Mouse (Mus musculus) heart, postnatal 25 days (tissue): ENCODE results near the gene Rasgrp2. TPM values are rescaled to one million over a fixed set of nuclear protein-coding genes. Genes with fewer than 3 reads are reported as not detected.

Experiments
- DNase-seq: peaks from one replicate; pipeline ENCODE4 v3.0.0; 2022; ENCODE audit warnings: low spot score
- intact Hi-C: fragments of 180-260 bp; cut with DNase I; formaldehyde crosslinking; loops from one replicate; pipeline ENCODE4 v1.15.1; 2025
- total RNA-seq, 2 experiments: library from RNA; stranded (reverse); gene quantifications; 2 replicates each; pipeline ENCODE4 v1.2.3; 2021

Gene Rasgrp2
- total RNA-seq, 2 experiments from 2014 or later = 43.2 to 55.2 TPM

DNA sequence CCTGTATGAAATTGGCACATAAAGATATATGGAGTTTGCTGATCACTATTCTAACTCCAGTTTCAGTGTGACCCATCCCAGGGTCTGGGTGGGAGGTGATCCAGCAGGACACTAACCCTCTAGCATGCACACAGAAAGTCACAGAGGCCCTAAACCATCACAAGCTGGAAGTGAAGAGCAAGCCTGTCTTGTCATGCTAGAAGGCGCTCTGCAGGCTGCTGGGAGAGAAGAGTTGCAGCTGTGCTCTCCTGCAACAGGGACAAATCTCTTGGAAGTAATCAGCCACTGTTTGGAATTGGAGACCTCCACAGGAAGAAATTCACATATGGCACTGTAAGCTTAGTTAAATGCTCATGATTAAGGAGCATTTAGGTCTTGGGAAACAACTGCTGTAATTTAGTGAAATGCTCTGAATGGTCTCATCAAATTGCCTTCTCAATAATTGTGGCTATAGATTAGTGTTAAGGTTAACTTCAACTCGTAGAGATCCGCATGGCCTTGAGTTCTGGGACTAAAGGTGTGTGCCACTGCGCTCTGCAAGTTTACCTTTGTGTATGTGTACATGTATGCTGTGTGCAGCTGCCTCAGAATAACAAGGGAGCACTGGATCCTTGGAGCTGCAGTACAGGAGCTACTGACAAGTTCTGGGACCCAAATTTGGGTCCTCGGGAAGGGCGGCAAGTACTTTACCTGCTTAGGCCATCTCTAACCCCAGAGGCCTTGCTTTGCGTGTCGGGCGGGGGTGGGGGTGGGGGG lies 18.6 kb upstream of the Rasgrp2 start:
- no peak for DNase-seq
- intact Hi-C loops = no loop called here

GRCm38 (mm10) chr19:6381238-6381637 lies 17.9 kb upstream of the Rasgrp2 start:
- no peak for DNase-seq
- intact Hi-C loops = no loop called here

GRCm38 (mm10) chr19:6382323-6382924 lies 16.7 kb upstream of the Rasgrp2 start:
- DNase-seq = no peak
- intact Hi-C loops = no loop called here

GRCm38 (mm10) chr19:6383470-6383869 lies 15.7 kb upstream of the Rasgrp2 start:
- no peak for DNase-seq
- intact Hi-C loops = no loop called here

DNA sequence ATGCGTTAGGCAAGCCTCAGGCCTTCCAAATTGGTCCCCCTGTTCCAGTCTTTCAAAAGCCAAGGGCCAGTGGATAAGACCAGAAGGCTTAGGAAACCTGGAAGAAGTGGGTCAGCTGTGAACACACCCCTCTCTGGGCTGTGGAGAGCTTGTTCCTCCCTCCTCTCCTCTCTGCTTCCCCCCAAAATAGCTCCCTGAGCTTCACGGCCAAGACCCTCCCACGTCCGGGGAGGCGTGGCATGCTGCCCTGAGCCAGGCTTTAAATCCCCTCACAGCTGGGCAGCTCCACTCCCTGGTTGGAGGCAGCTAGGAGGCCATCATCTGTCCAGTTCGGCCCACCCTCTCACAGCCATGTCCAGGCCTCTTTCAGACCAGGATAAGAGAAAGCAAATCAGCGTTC lies 15.0 kb upstream of the Rasgrp2 start, which contains the start of gene Pygm:
TSS of gene Pygm (plus strand) at position 272 of the 400 bp plus-strand sequence.
- intact Hi-C loops = no loop called here
- DNase-seq = peak; percentile 86

- intact Hi-C loops = no loop called here
- no peak for DNase-seq
Measured at GRCm38 (mm10) chr19:6384954-6385353, 14.2 kb upstream of the Rasgrp2 start.

- no peak for DNase-seq
Measured at GRCm38 (mm10) chr19:6385419-6385818, 13.7 kb upstream of the Rasgrp2 start.

DNA sequence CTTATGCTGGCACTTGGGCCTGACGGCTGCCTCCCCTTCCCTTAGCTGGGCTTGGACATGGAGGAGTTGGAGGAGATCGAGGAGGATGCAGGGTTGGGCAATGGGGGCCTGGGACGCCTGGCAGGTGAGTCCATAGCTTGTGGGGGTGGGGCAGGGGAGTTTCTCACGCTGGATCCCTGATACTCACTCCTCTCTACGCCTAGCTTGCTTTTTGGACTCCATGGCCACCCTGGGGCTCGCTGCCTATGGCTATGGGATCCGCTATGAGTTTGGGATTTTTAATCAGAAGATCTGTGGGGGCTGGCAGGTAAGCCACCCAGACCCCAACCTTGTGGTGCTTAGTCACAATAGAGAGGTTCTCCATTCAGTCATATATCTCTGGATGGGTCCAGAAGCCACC lies 13.3 kb upstream of the Rasgrp2 start:
- DNase-seq = no peak
- intact Hi-C loops = no loop called here

More at GRCm38 (mm10) chr19:6385419-6385818, 13.7 kb upstream of the Rasgrp2 start:
- intact Hi-C loops = no loop called here

DNA sequence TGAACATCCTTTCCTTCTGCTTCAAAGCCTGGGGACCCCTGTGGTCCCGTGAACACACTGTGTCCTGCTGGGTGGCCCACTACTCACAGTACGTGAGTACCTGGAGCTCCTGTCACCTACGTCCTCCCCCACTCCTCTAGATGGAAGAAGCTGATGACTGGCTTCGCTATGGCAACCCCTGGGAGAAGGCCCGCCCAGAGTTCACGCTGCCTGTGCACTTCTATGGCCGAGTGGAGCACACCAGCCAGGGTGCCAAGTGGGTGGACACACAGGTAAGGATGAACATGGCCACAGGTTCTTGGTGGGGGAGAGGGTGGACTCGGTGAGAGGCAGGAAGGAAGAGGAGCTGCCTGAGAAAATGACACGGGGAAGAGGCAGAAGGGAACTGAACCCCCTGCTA lies 12.9 kb upstream of the Rasgrp2 start:
- intact Hi-C loops = no loop called here
- DNase-seq = no peak

GRCm38 (mm10) chr19:6388006-6388405 lies 11.1 kb upstream of the Rasgrp2 start:
- DNase-seq = no peak
- intact Hi-C loops = no loop called here

DNA sequence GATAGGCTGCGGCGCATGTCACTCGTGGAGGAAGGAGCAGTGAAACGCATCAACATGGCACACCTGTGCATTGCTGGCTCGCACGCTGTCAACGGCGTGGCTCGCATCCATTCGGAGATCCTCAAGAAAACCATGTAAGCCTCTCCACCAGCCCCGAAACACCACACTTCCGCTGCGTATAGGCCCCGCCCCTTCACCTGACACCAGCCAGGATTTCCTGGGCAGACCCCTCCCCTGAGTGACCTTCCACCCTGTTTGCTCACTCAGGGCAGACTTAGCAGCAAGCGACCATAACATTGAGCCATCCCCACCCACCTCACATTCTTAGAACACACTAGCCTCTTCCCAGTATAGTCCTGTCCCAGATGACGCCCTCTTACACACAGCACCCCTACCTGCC lies 9.3 kb upstream of the Rasgrp2 start:
- DNase-seq = no peak
- intact Hi-C loops = no loop called here

GRCm38 (mm10) chr19:6390251-6390650 lies 8.9 kb upstream of the Rasgrp2 start:
- DNase-seq = no peak
- intact Hi-C loops = no loop called here

- DNase-seq = no peak
- intact Hi-C loops = no loop called here
Measured at GRCm38 (mm10) chr19:6392743-6393393, 6.3 kb upstream of the Rasgrp2 start.

GRCm38 (mm10) chr19:6393637-6394036 lies 5.5 kb upstream of the Rasgrp2 start:
- DNase-seq = no peak

DNA sequence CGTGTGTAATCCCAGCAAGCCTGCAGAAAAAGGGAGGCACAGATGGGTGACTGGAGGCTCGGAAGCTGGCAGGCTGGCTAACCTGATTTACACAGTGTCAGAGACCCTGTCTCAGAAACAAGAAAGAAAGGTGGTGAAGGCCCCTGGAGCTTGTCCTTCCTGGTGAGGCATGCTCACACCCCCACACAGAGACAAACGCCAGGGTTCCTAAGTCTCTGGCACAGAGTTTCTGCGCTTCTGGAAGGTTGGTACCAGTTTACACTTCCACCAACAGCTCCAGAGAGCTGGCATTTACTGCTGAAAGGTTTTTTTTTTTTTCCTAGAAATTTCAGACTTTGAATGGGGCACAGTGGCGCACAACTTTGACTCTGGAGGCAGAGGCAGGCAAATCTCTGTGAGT lies 2.9 kb upstream of the Rasgrp2 start:
- no peak for DNase-seq
- intact Hi-C loops = loop anchor here (2.0 kb wide), 1 partner anchor 21 kb away; no protein-coding TSS in a partner anchor

More at GRCm38 (mm10) chr19:6393637-6394036, 5.5 kb upstream of the Rasgrp2 start:
- intact Hi-C loops = no loop called here

- DNase-seq = no peak
- intact Hi-C loops = loop anchor here (2.0 kb wide), 1 partner anchor 23 kb away; no protein-coding TSS in a partner anchor
Measured at GRCm38 (mm10) chr19:6397582-6398249, 1.4 kb upstream of the Rasgrp2 start.

DNA sequence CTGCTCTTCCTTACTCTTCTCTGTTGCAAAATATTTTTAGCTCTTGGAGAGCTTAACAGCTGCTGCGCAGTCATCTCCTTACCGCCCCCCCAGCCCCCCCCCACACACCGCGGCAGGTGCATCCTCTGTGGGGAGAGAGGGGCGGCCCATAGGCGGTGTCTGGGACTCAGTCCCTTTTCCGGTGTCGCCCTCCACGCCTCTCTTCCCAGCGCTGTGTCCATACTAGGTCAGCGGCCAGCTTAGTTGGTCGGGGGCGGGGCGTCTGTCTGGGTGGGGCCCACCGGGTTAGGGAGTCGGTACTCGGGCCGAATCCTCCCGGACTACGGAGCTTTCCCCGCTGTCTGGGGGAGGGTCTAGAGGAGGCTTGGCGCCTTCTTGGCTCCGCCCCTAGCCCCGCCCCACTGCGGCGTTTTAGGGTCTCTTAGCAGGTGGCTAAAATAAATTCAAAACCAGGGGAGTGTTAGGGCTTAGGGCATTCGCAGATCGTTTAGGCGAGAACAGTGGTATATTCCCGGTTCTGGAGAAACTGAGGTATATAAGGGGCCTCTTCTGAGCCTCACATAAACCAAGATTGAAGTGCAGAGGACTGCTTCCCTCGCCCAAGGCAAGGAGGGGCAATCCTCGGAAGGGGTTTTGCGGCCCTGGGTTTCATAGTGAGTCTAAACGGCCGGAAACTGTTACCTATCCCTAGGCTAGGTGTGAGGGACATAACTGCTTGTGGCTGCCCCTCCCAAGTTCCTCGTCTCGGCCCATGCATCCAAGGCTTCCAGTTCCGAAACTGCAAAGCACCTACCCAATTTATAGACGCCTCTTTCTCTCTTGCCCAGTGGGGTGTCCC lies 474 bp upstream of the Rasgrp2 start:
- DNase-seq = peak; percentile 79
- intact Hi-C loops = no loop called here

DNA sequence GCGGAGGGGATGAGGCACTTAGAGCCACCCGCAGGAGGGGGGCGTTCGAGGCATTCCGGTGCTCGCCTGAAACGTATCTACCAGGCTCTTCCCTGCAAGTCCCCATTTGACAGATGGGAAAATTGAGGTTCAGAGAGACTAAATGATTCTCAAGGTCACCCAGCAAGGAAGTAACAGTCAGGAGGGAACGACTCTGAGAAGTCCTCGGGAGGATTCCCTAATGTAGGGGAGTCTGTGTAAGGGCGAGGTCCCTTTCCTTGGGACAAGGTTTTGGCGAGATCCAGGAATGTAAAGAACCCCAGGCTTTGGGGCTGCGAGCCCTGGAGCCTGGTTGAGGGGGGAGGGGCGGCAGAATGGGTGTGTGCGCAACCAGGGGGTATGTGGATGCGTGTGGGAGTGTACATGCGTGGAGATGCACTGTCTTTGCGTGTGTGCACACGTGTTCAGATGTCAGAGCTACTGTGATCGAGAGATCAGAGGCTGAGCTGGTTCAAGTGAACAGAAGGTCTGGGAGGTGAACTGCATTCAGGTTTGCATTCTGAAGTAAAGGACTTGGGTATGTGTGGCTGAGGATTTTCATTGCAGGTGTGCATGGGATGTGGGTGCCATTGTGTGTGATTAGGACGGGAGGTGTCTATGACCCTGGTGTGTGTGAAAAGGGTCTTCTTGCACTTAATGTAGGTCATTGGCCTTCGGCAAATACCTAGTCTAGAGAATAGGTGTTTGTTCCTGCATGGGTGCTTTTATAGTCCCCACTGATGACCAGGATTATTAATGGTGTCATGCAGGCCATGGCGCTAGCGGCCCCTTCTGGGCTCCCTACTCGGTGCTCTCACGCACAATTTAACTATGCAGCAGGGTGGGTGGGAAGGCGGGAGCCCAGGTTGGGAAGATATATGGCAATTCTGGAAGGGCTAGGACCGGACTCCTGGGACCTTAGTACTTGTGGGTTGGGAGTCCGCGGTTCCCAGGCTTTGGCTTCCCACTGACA lies 1.3 kb downstream of the Rasgrp2 start:
- no peak for DNase-seq
- intact Hi-C loops = loop anchor here (2.0 kb wide), 1 partner anchor 52 kb away; no protein-coding TSS in a partner anchor
